In genomic region chr10:27307444-27307843, GRCm38 (mm10) we compare ENCODE assay signal across 26 mouse cellular contexts.
A peak's percentile ranks its signal among the peaks of the same experiment; 100 is the strongest.
DNase-seq lines count a peak whose midpoint lies in the region; ATAC-seq lines count a peak whose summit lies in the region.
"Had no signal": no experiment of that assay in that cellular context is flagged by ENCODE, and none has a peak within 500 bp of the region (broad histone marks: within the 10 kb centered on the region; RNA-seq: fewer than 3 reads in every experiment).

No protein-coding gene starts in this region.

- WGBS in hindbrain, embryonic 11.5 days, result 75% methylated on average over 8 of the region's 8 CpGs
- 86% methylated on average over 8 of the region's 8 CpGs for WGBS in hindbrain, embryonic 10.5 days
- 74% methylated on average over 8 of the region's 8 CpGs for WGBS in neural tube, embryonic 11.5 days
- 69% methylated on average over 8 of the region's 8 CpGs for WGBS in neural tube, embryonic 13.5 days

- peak; percentile 82 for ATAC-seq in hindbrain, embryonic 11.5 days (ENCODE audit: low FRiP score)
- peak; percentile 58 for ATAC-seq in neural tube, embryonic 11.5 days (ENCODE audit: insufficient read depth, low FRiP score, low TSS enrichment)
- peak; percentile 83 for ATAC-seq in neural tube, embryonic 13.5 days (ENCODE audit: low read depth)
- no peak for ATAC-seq in activated CD4-positive, CD25-positive, alpha-beta regulatory T cell, adult 4 months
- ATAC-seq: intestine, postnatal 0 days had no signal

- H3K4me1 ChIP-seq in hindbrain, embryonic 11.5 days (replicated peaks; ENCODE audit: control insufficient read depth, insufficient read depth, low read length), result no peaks in the 10 kb centered on the region
- no peaks in the 10 kb centered on the region for H3K4me1 ChIP-seq in hindbrain, embryonic 10.5 days (replicated peaks)
- H3K4me1 ChIP-seq in neural tube, embryonic 11.5 days (ENCODE audit: control insufficient read depth, insufficient read depth, low read length), result no peaks in the 10 kb centered on the region
- no peaks in the 10 kb centered on the region for H3K4me1 ChIP-seq in neural tube, embryonic 13.5 days (replicated peaks)
- H3K4me1 ChIP-seq: heart, embryonic 15.5 days; liver, embryonic 13.5 days had no signal

- no peaks in the 10 kb centered on the region for H3K27me3 ChIP-seq in hindbrain, embryonic 11.5 days (ENCODE audit: control insufficient read depth, insufficient read depth, low read length)
- H3K27me3 ChIP-seq in hindbrain, embryonic 10.5 days (ENCODE audit: insufficient read depth, poor library complexity, severe bottlenecking), result no peaks in the 10 kb centered on the region
- no peaks in the 10 kb centered on the region for H3K27me3 ChIP-seq in neural tube, embryonic 11.5 days (ENCODE audit: control insufficient read depth, insufficient read depth, low read length)
- H3K27me3 ChIP-seq in neural tube, embryonic 13.5 days, result no peaks in the 10 kb centered on the region
- H3K27me3 ChIP-seq: heart, embryonic 15.5 days; liver, embryonic 13.5 days had no signal

- no peak overlapping the region for H3K27ac ChIP-seq in hindbrain, embryonic 11.5 days (ENCODE audit: low read depth, low read length)
- no peak overlapping the region for H3K27ac ChIP-seq in hindbrain, embryonic 10.5 days
- H3K27ac ChIP-seq in neural tube, embryonic 11.5 days (ENCODE audit: low read depth, low read length), result no peak overlapping the region
- H3K27ac ChIP-seq in neural tube, embryonic 13.5 days (replicated peaks), result no peak overlapping the region
- H3K27ac ChIP-seq: heart, embryonic 15.5 days; liver, embryonic 13.5 days; macrophage had no signal

- H3K36me3 ChIP-seq in hindbrain, embryonic 11.5 days (ENCODE audit: control insufficient read depth, insufficient read depth, low read length), result no peaks in the 10 kb centered on the region
- no peaks in the 10 kb centered on the region for H3K36me3 ChIP-seq in hindbrain, embryonic 10.5 days
- no peaks in the 10 kb centered on the region for H3K36me3 ChIP-seq in neural tube, embryonic 11.5 days (ENCODE audit: control insufficient read depth, insufficient read depth, low read length)
- H3K36me3 ChIP-seq in neural tube, embryonic 13.5 days, result no peaks in the 10 kb centered on the region
- H3K36me3 ChIP-seq: heart, embryonic 15.5 days; liver, embryonic 13.5 days had no signal

- DNase-seq in hindbrain, embryonic 11.5 days (ENCODE audit: low spot score), result peak; percentile 5
- no peak for DNase-seq in hindbrain, embryonic 10.5 days (ENCODE audit: low spot score)
- DNase-seq in neural tube, embryonic 11.5 days (ENCODE audit: low spot score), result no peak
- DNase-seq in neural tube, embryonic 10.5 days (ENCODE audit: extremely low spot score, low spot score), result no peak
- no peak for DNase-seq in heart, postnatal 4 days
- DNase-seq: adrenal gland, adult 2 months; adrenal gland, postnatal 36 days; B cell, adult 2 months; cerebellum, adult 18-20 months; cerebellum, postnatal 10 days; gastrocnemius, postnatal 14 days; kidney, adult 9 months; kidney, postnatal 10 days; layer of hippocampus, postnatal 36 days; left cerebral cortex, postnatal 4 days; liver, embryonic 13.5 days; lung, adult 2 months; lung, postnatal 10 days; right cerebral cortex, adult 18-20 months; spleen, adult 18-20 months; thymus, postnatal 36 days had no signal

- no peak overlapping the region for H3K4me2 ChIP-seq in hindbrain, embryonic 11.5 days (replicated peaks; ENCODE audit: low read depth, low read length)
- H3K4me2 ChIP-seq in neural tube, embryonic 11.5 days (ENCODE audit: low read depth), result no peak overlapping the region
- no peak overlapping the region for H3K4me2 ChIP-seq in neural tube, embryonic 13.5 days
- H3K4me2 ChIP-seq: heart, embryonic 15.5 days; liver, embryonic 13.5 days had no signal

- H3K9ac ChIP-seq in hindbrain, embryonic 11.5 days (ENCODE audit: low read depth, low read length), result no peak overlapping the region
- H3K9ac ChIP-seq in neural tube, embryonic 11.5 days (ENCODE audit: low read length), result no peak overlapping the region
- no peak overlapping the region for H3K9ac ChIP-seq in neural tube, embryonic 13.5 days
- H3K9ac ChIP-seq: heart, embryonic 15.5 days; liver, embryonic 13.5 days had no signal

- no peaks in the 10 kb centered on the region for H3K9me3 ChIP-seq in hindbrain, embryonic 11.5 days (ENCODE audit: control insufficient read depth, low read length)
- H3K9me3 ChIP-seq in hindbrain, embryonic 10.5 days, result no peaks in the 10 kb centered on the region
- H3K9me3 ChIP-seq in neural tube, embryonic 11.5 days (ENCODE audit: control insufficient read depth, low read length), result no peaks in the 10 kb centered on the region
- H3K9me3 ChIP-seq in neural tube, embryonic 13.5 days, result no peaks in the 10 kb centered on the region
- H3K9me3 ChIP-seq: heart, embryonic 15.5 days; liver, embryonic 13.5 days had no signal

- H3K4me3 ChIP-seq in hindbrain, embryonic 11.5 days (ENCODE audit: low read depth, low read length), result no peak overlapping the region
- no peak overlapping the region for H3K4me3 ChIP-seq in hindbrain, embryonic 10.5 days
- H3K4me3 ChIP-seq in neural tube, embryonic 11.5 days (ENCODE audit: low read depth, low read length), result no peak overlapping the region
- H3K4me3 ChIP-seq in neural tube, embryonic 13.5 days, result no peak overlapping the region
- H3K4me3 ChIP-seq: heart, embryonic 15.5 days; liver, embryonic 13.5 days had no signal
